Mouse (Mus musculus) megakaryocyte, embryonic 14.5 days (primary cell): ENCODE results near the gene 4930451I11Rik.

Experiments used
- FLI1 ChIP-seq: IDR thresholded peaks from 2 replicates; pipeline ENCODE4 v1.6.1; 2012; ENCODE audit warnings: low read length, inconsistent platforms, mixed read lengths
- GATA1 ChIP-seq: IDR thresholded peaks from 3 replicates; pipeline ENCODE4 v1.6.1; 2012; ENCODE audit warnings: mixed read lengths, low read length, inconsistent platforms, borderline replicate concordance

DNA sequence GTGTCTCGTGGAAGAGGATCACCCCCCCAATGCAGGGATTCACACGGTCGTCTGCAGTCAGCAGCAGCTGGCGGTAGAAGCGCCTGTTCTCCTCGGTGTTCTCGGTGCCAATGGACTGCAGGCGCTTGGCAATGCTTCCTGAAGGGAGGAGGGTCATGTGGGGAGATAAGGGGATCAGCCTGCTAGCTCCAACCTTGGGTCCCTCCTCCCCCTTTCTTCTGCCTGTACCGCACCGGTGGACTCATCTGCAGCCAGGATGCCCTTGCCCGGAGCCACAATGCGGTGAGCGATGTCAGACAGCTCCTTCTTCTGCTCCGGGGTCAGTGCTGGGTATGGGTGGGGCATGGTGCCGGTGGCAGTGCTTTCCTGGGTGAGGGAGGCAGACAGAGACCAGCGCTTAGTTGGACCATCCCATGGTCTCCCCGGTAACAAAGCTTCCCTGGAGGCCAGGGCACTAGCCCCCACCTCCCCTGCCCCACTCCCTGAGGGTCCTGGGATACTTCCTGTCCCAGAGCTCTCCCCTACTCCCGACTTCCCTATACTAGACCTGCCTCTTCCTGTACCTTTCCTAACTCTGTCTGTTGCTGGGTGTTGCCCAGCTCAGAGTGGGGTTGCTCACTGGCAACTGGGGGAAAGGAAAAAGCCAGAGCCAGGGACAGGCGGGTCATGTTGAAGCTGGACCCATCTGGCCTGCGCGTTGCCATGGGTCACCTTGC, 33.9 kb downstream of the 4930451I11Rik start, which contains the start of gene Fam57b:
- TF ChIP-seq GATA1 (no peak), FLI1 (no peak)
